Mouse (Mus musculus) liver, embryonic 14.5 days (tissue): ENCODE measurements at regions not wholly inside any gene's neighbourhood (a gene's known extent, or its start where the extent isn't known, plus 50 kb on each side); places are given as distances from the start of the nearest gene placed in this dataset.
"Not testable (repeated sequence)": the region's sequence is repeated elsewhere in the genome, so short reads cannot be mapped to it uniquely, and the experiment has no call there.

Experiments
- ATAC-seq: fragments of 200-750 bp; cut with Nextera tagmentation; 2 replicates; pipeline ENCODE4 v1.8.0; 2017; ENCODE audit warnings: moderate number of reproducible peaks, mild to moderate bottlenecking, moderate library complexity; ENCODE audit not compliant: insufficient read depth
- DNase-seq, 3 experiments: peaks; one replicate each; pipeline ENCODE4 v3.0.0-alpha.2; 2012 to 2013; ENCODE audit warnings: low read depth in 3 of 3, low spot score in 3 of 3
- H3K27ac ChIP-seq: fragments of 300-500 bp; sonication (generic); 2 replicates; pipeline ENCODE4 v1.5.1; 2014; ENCODE audit warnings: moderate library complexity, mild to moderate bottlenecking, control low read depth, inconsistent platforms
- H3K27me3 ChIP-seq: fragments of 300-500 bp; sonication (generic); 2 replicates; pipeline ENCODE4 v1.6.1; 2014; ENCODE audit warnings: mild to moderate bottlenecking, low read length, moderate library complexity; ENCODE audit not compliant: control insufficient read depth, insufficient read depth
- H3K36me3 ChIP-seq: fragments of 300-500 bp; sonication (generic); replicated peaks from 2 replicates; pipeline ENCODE4 v1.6.1; 2014; ENCODE audit warnings: low read depth; ENCODE audit not compliant: control insufficient read depth, insufficient read depth
- H3K4me1 ChIP-seq, 2 experiments: fragments of 200-500 bp in 1 of 2; fragments of 300-500 bp in 1 of 2; sonication (generic) in 1 of 2; replicated peaks; 2 replicates each; pipeline ENCODE4 v1.6.1; 2012 to 2014; ENCODE audit warnings: antibody characterized with exemption in 1 of 2, inconsistent platforms in 1 of 2, low read length in 1 of 2; ENCODE audit not compliant: control insufficient read depth in 2 of 2, insufficient read depth in 2 of 2
- H3K4me2 ChIP-seq: fragments of 300-500 bp; sonication (generic); 2 replicates; pipeline ENCODE4 v1.6.1; 2014; ENCODE audit warnings: low read depth, mild to moderate bottlenecking, control low read depth, moderate library complexity
- H3K4me3 ChIP-seq, 2 experiments: fragments of 200-500 bp in 1 of 2; fragments of 300-500 bp in 1 of 2; sonication (generic) in 1 of 2; 2 replicates each; pipeline ENCODE4 v1.5.1; 2012 to 2014; ENCODE audit warnings: low read depth in 2 of 2, low read length in 2 of 2, mild to moderate bottlenecking in 2 of 2, control low read depth in 1 of 2, inconsistent platforms in 1 of 2, moderate library complexity in 1 of 2; ENCODE audit not compliant: insufficient read depth in 1 of 2
- H3K9ac ChIP-seq: fragments of 300-500 bp; sonication (generic); replicated peaks from 2 replicates; pipeline ENCODE4 v1.6.1; 2014; ENCODE audit warnings: mild to moderate bottlenecking, control low read depth, moderate library complexity
- H3K9me3 ChIP-seq: fragments of 300-500 bp; sonication (generic); 2 replicates; pipeline ENCODE4 v1.6.1; 2016; ENCODE audit warnings: low read length, mixed read lengths; ENCODE audit not compliant: control insufficient read depth
- CTCF ChIP-seq: IDR thresholded peaks from 2 replicates; pipeline ENCODE4 v1.5.1; 2016; ENCODE audit warnings: antibody characterized with exemption, low read depth, control low read depth
- WGBS: fragments of 180-500 bp; shearing (Covaris S2); extraction: QIAGEN DNeasy Blood & Tissue Kit; methylation state at CpG from one replicate; pipeline ENCODE4 v1.1.7; 2014; ENCODE audit not compliant: insufficient replicate concordance; 5-methylcytosine and 5-hydroxymethylcytosine counted together

DNA sequence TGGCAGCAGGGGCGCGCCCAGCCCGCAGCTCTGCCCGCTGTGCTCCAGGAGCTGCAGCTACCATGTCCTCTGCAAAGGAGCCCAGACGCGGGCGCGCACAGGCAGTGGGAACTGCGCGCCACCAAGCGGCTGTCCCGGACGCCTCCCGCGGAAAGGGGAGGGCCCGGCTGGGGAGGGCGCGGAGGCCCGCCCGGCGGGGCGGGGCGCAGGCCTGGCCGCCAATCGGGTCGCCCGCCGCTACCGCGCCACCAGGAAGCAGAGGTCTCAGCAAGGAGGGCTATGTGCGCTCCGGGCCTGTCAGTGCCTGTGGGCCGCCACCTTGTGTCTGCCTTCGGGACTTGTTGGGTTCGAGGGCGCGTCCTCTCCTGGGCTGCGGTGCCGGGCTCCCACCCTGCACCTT lies 367.0 kb upstream of the Ywhaq start:
- not testable (repeated sequence) for H3K27ac ChIP-seq, H3K9ac ChIP-seq, H3K9me3 ChIP-seq, H3K4me1 ChIP-seq, H3K36me3 ChIP-seq, H3K27me3 ChIP-seq
- under 1% methylated on average over 33 of the region's 39 CpGs for WGBS
- DNase-seq, result peak in 1 of 3 experiments; percentile 19
- ATAC-seq, result peak; percentile 76
- peak; percentile 49 for TF ChIP-seq CTCF
- H3K4me3 ChIP-seq, result peak overlapping the region; percentile 43 to 46
- H3K4me2 ChIP-seq, result peak overlapping the region; percentile 52

DNA sequence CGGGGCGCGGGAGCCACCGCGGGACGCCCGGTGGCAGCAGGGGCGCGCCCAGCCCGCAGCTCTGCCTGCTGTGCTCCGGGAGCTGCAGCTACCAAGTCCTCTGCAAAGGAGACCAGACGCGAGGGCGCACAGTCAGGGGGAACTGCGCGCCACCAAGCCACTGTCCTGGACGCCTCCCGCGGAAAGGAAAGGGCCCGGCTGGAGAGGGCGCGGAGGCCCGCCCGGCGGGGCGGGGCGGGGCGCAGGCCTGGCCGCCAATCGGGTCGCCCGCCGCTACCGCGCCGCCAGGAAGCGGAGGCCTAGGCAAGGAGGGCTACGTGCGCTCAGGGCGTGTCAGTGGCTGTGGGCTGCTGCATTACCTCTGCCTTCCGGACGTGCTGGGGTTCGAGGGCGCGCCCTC lies 361.3 kb upstream of the Ywhaq start:
- not testable (repeated sequence) for H3K9me3 ChIP-seq, H3K9ac ChIP-seq, DNase-seq, H3K27ac ChIP-seq, H3K36me3 ChIP-seq, H3K27me3 ChIP-seq, H3K4me1 ChIP-seq
- 0 out of 2 replicates have a peak, but pooled peaks have one; percentile 15 for ATAC-seq
- 2% methylated on average over 10 of the region's 45 CpGs for WGBS
- peak overlapping the region; percentile 37; a peak in 3 of 4 replicates for H3K4me3 ChIP-seq
- peak overlapping the region; percentile 45 for H3K4me2 ChIP-seq

DNA sequence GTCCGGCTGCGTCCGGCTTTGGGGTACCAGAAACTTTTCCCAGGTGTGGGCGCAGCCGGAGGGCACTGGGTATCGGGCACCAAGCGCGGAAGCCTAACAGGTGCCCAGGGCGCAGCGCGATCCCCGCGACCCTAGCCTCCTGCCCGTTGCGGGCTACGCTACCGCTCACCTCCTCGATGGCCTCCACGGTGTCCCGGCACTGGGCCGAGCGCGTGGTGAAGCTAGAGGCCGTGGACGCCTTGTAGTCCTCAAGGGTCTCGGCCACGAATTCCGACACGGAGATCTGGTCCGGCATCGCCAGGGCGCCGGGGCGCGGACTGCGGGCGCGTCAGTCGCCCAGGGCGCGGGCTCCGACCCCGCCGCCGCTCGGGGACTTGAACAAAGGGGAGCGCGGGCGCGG lies 360.9 kb upstream of the Ywhaq start:
- peak overlapping the region; percentile 27; the same call in 1 of the 2 replicates for H3K9ac ChIP-seq

DNA sequence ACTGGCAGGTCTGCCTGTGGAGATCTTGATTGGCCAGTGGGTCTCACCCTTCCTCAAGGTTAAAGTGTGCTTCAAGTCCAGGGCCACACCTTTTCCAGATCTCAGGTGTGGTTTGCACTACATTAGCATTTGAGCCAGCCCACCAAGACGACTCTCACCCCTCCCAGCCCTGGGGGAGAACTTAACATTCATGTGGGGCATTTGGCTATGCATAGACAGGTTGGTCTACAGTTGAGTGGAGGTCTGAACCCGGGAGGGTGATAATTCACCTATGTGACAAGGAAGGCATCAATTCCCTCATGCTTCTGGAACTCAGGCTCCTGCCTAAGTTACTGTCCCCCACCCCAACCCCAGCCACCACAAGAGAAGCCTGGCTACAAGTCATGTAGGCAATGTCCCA lies 350.3 kb upstream of the Ywhaq start:
- ATAC-seq, H3K9me3 ChIP-seq, H3K4me1 ChIP-seq, DNase-seq, H3K9ac ChIP-seq, H3K27ac ChIP-seq, H3K4me2 ChIP-seq, H3K27me3 ChIP-seq, H3K36me3 ChIP-seq, H3K4me3 ChIP-seq: not testable (repeated sequence)
- 65% methylated on average over 2 of the region's 2 CpGs for WGBS

More for the DNA sequence above, 360.9 kb upstream of the Ywhaq start:
- DNase-seq, H3K4me1 ChIP-seq, H3K27me3 ChIP-seq, H3K27ac ChIP-seq, H3K9me3 ChIP-seq, ATAC-seq, H3K36me3 ChIP-seq: not testable (repeated sequence)
- Histone ChIP-seq H3K4me2 (peak overlapping the region; percentile 45), H3K4me3 (peak overlapping the region; percentile 37 to 47)
- WGBS, result 11% methylated on average over 37 of the region's 50 CpGs
